Mouse (Mus musculus) left cerebral cortex, adult 11 months (tissue): ENCODE measurements around the gene Cercam.
"Not testable (repeated sequence)": the region's sequence is repeated elsewhere in the genome, so short reads cannot be mapped to it uniquely, and the experiment has no call there.

Source experiments
- DNase-seq: peaks from one replicate; pipeline ENCODE4 v3.0.0; 2022; ENCODE audit warnings: low spot score

The Cercam gene

GRCm38 (mm10) chr2:29855585-29856210, 13.3 kb upstream of the Cercam start:
- no peak for DNase-seq

DNA sequence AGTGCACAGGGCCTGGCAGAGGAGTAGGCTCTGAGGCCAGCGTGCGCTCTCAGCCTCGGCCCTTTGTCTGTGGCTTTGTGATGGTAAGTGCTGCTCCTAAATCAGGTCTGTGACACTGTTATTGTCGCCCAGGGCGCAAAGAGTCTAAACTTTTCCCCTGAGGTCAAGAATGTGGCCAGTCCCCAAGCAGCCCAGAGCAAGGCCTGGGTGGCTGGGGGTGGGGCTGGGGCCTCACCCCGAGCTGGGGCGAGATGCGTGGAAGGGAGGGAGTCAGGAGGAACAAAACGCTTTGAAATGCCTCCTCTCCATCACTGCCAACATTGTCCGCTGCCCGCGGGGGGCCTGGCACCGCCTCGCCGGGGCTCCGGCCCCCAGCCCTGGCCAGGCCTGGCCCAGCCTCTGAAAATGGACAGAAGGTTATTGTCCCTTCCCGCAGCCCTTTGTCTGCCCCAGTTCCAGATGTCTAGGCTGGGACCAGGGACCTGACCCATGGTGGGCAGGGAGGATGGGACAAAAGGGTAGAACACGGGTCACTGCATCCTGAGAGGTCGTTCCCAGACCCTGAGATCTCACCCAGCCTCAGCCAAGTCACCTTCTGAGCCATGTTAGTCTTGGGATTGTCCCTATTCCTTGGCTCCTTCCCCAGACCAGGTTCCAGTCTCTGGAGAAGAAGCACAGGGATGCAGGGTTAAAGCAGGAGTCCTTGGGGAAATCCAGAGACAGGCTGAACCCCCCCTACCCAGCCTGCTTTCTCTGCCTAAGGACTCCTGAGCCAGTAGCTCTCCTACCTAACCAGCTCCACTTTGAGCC, 12.3 kb upstream of the Cercam start:
- DNase-seq = no peak

DNA sequence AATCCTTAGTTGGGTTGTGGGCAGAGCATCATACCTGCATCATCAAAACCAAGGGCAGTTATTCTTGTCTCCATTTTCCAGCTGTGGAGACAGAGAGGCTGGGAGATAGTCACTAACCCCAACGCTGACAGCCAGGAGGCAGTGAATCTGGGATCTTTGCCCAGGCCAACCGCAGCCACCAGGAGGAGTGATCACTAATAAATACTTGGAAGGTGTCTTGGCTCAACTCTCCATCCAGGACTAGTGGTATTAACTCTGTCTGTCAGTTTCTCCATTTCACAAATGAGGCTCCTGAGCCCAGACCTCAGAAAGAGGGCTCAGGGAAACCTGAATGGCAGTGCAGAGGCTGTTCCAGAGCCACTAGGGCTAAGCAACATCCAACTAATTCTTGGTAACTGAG, 11.6 kb upstream of the Cercam start:
- DNase-seq = no peak

DNA sequence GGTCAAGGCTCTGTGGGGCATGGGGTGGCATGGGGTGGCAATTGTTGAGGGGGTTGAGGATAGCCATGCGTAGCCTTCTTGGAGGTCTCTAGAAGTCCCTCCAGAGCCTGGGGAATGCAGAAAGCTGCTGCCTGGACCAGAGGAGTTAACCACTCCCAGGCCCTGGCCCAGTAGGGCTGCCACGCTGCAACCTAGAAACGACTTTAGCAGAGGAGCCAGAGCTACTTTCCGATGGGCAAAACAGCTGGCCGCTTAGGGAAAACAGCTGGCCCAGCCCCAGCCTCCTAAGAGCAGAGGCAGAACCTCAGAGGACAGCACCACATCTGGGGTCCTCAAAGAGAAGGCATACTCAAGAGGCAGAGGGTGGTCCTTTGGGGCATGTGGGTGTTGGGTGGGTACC, 11.0 kb upstream of the Cercam start:
- no peak for DNase-seq

DNA sequence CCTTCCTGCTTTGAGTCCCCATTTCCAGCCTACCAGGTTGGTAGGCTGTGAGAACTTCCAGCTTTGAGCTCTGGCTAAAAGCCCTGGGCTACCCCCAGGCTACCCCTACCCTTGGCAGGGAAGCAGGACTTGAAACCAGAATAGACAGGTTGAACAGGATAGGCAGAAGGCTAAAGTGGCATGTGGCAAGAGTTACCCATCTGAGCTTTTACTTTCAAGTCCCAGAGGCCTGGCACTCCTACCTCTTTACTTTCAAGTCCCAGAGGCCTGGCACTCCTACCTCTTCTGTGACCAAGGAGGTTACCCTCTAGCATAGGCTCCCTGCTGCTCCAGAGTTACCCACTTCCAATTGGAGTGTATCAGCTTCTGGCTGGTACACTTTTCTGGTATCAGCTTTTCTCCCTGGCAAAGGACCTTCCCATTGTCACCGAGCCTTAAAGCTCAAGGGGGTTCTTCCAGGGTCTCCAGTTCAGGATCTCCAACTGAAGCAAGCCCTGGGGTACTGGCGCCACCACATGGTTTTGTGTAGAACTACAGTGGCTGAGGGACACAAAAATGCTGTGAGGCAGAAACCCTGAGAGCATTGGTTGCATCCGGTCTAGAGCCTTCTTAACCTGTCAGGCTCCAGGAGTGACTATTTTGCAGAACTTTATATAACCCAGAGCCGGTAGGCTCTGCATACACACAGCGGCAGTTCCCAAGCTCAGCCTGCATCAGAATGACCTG, 10.1 kb upstream of the Cercam start:
- DNase-seq = no peak

DNA sequence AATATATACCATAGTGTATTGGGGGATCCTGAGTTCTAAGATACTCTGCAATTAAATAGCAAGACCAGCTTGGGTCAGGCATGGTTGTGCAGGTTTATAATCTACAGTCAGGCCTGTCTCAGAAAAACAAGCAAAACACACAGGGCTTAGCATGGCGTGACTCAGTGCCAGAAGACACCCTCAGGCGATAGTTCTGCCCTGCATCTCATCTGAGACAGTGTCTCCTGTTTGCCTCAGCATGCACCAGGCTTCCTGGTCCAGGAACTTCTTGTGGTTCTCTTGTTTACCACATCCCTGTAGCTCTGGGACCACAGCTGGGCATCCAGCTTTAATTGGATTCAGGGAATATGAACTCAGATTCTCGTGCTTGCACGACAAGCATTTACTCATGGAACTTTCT, 3.8 kb upstream of the Cercam start:
- DNase-seq = no peak

- no peak for DNase-seq
Observed at GRCm38 (mm10) chr2:29869646-29870451, 885 bp downstream of the Cercam start.

- DNase-seq = no peak
Observed at GRCm38 (mm10) chr2:29872581-29873295, 3.8 kb downstream of the Cercam start.

DNA sequence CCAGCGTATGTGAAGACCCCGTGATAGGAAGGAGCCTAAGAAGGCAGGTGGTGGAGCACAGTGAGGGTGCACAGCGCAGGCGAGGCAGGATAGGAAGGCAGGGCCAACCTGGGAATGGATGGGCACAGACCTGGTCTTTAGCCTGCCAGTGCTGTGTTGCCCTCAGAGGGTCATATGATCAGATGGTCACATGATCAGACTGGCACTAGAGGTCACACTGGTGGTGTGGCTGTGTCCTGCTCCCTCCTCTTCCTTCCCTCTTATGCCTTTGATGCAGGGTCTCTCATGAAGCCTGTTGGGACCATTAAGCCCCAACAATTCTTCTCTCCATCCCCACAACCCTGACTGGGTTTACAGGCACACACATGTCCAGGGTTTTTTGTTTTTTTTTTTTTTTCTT, 4.8 kb downstream of the Cercam start:
- no peak for DNase-seq

- no peak for DNase-seq
Observed at GRCm38 (mm10) chr2:29878061-29878460, 9.1 kb downstream of the Cercam start.

GRCm38 (mm10) chr2:29879191-29879590, 10.2 kb downstream of the Cercam start:
- no peak for DNase-seq

GRCm38 (mm10) chr2:29879964-29880830, 11.2 kb downstream of the Cercam start:
- DNase-seq = no peak

DNA sequence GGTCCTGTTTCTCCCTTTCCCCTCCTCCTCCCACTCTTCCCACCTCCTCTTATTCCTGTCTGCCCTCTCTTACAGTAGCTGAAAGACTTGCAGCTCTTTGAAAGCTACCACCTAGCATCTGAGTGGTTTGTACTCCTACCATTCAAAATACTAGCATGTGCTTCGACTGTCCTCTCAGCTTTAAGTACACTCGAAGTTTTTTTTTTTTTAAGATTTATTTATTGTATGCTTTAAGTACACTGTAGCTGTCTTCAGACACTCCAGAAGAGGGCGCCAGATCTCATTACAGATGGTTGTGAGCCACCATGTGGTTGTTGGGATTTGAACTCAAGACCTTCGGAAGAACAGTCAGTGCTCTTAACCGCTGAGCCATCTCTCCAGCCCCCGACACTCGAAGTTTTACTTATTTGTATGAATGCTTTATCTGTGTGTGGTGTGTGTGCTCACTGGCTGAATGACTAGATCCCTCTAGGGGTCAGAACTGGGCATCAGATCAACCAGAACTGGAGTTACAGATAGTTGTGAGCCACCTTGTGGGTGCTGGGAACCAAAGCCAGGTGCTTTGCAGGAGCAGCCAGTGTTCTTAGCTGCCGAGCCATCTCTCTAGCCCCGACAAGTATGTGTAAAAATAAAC, 17.8 kb downstream of the Cercam start:
- DNase-seq = not testable (repeated sequence)

- peak; percentile 98 for DNase-seq
Observed at GRCm38 (mm10) chr2:29889066-29889944, 20.3 kb downstream of the Cercam start, which contains the start of gene Odf2. Gene Odf2 (plus strand): TSS chr2:29889221.

- DNase-seq = peak; percentile 68
Observed at GRCm38 (mm10) chr2:29889991-29890833, 21.2 kb downstream of the Cercam start.

DNA sequence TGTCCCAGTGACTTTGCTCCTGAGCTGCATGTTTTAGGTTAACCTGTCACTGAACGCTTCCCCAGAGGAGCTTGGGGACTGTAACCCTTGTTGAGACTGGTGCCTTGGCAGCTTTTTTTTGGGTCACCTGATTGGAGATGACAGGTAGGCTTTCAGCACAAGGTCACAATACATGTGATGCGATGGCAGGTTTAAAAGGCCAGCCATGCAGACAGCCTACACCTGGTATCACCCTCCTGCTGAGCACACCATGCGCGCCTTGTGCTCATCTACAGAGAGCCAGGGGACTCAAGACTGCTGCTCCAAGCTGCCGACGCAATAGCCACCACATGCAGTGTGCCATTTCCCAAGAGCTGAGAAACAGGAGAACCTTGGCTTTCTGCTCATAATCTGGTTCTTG, 22.8 kb downstream of the Cercam start:
- no peak for DNase-seq

DNA sequence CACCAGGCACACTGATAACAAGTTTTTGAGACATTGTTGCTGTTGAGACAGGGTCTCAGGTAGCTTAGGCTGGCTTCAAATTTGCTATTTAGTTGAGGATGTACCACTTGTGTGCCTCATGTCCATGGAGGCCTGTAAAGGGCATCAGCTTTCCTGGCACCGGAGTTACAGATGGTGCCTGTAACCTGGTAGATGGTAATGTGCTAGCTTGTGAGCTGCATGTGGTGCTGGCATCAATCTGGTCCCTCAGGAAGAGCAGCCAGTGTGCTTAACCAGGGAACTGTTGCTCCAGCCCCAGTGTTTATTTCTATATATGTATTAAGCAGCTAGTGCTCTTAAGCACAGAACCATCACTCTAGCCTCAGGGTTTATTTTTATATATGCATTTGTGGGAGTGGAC, 27.1 kb downstream of the Cercam start:
- DNase-seq = no peak

GRCm38 (mm10) chr2:29897366-29897765, 28.4 kb downstream of the Cercam start:
- DNase-seq = no peak
